Mouse (Mus musculus) cerebellum, postnatal 10 days (tissue): ENCODE results near the gene Gtf2i.

Experiments
- DNase-seq, 2 experiments: peaks; one replicate each; pipeline ENCODE4 v3.0.0; 2021; ENCODE audit warnings: mixed read lengths in 2 of 2

Gene Gtf2i

DNA sequence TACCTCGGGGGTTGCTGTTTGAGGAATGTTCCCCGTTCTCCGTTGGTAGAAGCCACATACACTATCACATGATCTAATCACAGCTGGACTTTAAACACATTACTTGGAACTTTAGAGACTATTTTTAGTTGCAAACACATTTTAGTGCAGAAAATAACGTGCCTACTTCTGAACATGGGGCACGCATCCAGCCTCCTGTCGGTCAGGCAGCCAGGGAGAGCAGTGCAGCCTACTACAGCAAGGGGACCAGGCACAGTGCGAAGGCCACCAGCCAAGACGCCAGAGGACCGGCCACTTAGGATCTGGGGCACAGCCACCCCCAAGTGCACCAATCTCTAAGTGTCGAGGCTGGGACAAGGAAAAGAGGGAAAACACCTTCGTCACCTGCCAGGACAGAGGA is 39.5 kb downstream of the Gtf2i start:
- DNase-seq: no peak

- DNase-seq: no peak
Observed at GRCm38 (mm10) chr5:134273761-134274160, 40.8 kb downstream of the Gtf2i start.

GRCm38 (mm10) chr5:134272761-134273160 is 41.8 kb downstream of the Gtf2i start:
- no peak for DNase-seq

DNA sequence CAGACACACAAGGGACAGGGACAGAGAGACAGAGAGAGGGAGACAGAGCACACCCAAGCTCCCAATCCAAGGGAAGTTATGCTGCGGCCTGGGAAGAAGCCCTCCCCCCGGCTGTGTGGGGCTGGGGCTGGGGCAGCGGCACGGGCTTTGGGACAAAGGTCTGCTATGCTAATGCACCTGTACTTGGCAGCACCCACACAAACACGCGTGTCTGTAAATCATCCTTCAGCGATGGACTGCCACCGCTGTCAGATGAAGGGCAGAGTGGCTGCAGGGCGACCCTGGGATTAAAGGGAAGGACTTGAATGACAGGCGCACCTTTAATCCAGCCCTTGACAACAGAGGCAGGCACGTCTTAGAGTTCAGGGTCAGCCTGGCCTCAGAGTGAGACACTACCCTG is 43.1 kb downstream of the Gtf2i start:
- no peak for DNase-seq

DNA sequence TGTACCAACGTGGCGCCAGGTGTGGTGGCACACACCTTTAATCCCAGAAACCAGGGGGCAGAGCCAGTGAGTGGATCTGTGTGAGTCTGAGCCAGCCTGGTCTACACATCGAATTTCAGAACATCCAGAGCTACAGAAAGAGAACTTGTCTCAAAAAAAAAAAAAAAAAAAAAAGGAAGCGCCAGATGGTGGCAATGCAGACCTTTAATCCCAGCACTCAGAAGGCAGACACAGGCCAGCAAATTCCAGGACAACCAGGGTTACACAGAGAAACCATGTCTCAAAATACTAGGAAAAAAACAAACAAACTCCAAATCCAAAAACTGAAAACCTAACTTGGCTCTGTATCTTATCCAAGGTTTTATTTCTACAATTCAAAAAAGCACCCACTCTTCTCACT is 44.0 kb downstream of the Gtf2i start:
- DNase-seq: no peak

DNA sequence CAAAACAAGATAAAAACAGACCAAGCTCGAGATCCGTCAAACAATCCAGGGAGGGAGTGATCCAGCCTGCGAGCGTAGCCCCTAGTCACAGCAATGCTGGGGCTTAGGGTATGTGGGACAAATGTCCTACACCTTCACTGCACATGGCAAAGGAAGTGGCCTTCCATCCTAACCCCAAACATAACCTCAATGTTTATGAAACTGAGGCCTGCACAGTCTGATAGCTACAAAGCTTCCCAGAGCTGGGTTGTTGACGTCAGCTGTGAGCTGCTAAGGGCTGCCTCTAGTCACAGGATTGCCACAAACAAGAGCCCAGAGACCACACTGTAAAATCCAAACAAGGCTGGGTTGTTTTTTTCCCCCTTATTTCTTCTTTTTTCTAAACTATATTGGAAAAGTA is 44.8 kb downstream of the Gtf2i start:
- no peak for DNase-seq

- no peak for DNase-seq
Observed at GRCm38 (mm10) chr5:134268751-134269150, 45.8 kb downstream of the Gtf2i start.

DNA sequence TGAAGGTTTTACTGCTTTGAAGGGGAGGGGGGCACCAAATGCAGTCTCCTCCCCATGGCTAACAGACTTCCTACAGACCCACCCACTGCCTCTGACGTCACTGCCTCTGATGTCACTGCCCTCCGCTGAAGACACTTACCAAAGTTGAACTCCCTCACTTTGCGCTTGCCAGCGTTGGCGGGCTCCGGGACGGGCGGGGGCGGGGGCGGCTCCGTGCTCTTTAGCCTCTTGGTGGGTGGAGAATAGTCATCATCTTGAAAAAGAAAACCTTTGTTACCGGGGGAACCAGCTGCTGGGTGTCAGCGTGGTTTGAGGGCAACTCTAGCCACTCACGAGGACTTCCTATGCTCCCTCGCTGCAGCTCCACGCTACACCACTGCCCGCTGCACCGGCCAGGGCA is 48.2 kb downstream of the Gtf2i start:
- DNase-seq: no peak

GRCm38 (mm10) chr5:134265890-134266289 is 48.7 kb downstream of the Gtf2i start:
- no peak for DNase-seq

- no peak for DNase-seq
Observed at GRCm38 (mm10) chr5:134260001-134260636, 54.4 kb downstream of the Gtf2i start.

GRCm38 (mm10) chr5:134258934-134259333 is 55.6 kb downstream of the Gtf2i start:
- no peak for DNase-seq

- no peak for DNase-seq
Observed at GRCm38 (mm10) chr5:134258395-134258794, 56.2 kb downstream of the Gtf2i start.

- DNase-seq: no peak
Observed at GRCm38 (mm10) chr5:134257349-134258031, 57.1 kb downstream of the Gtf2i start.

DNA sequence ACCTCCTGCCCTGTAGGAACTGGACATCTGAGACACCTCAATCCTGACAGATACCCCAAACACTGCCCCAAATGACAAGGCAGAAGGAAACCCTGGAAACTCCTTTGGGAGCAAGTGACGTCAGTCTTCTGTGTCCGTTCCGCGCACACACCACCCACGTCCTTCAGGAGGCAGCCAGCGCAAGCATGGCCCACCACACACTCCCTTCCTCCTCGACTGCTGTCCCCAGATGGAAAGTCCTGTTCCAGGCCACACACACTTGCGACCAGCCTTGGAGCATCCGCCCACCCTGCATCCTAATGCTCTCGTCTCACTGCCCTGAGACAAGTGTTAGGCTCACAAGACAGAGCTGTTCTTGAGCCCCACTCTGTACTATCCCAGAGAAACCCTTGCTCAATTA is 59.3 kb downstream of the Gtf2i start:
- no peak for DNase-seq

DNA sequence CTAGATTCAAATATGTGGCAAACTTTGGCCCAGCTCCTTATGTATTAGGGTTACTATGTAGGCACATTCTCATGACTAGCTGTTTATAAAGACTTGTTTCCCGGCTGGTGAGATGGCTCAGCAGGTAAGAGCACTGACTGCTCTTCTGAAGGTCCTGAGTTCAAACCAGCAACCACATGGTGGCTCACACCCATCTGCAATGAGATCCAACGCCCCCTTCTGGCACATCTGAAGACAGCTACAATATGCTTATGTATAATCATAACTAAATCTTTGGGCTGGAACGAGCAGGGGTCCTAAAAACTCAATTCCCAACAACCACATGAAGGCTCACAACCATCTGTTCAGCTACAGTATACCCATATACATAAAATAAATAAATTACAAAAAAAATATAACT is 60.8 kb downstream of the Gtf2i start:
- DNase-seq: no peak

- no peak for DNase-seq
Observed at GRCm38 (mm10) chr5:134251083-134251482, 63.5 kb downstream of the Gtf2i start.

DNA sequence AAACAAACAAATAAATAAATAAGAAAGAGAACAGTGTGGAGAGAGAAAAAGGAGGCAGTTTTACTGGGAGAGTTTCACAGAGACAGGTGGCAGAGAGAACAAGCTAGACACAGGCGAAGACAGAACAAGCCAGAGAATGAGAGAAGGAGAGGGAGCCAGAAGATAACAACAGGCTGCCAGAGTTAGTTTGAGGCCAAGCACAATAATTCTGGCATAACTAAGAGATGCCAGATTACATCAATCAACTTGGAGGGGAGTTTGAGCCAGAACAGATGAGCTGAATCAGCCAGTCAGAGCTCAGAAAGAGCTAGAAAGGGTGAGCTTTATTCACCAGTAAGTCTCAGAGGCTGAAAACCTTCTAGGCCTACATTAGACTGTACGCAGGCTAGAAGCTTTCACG is 64.0 kb downstream of the Gtf2i start:
- no peak for DNase-seq

GRCm38 (mm10) chr5:134249245-134249649 is 65.3 kb downstream of the Gtf2i start:
- DNase-seq: no peak

DNA sequence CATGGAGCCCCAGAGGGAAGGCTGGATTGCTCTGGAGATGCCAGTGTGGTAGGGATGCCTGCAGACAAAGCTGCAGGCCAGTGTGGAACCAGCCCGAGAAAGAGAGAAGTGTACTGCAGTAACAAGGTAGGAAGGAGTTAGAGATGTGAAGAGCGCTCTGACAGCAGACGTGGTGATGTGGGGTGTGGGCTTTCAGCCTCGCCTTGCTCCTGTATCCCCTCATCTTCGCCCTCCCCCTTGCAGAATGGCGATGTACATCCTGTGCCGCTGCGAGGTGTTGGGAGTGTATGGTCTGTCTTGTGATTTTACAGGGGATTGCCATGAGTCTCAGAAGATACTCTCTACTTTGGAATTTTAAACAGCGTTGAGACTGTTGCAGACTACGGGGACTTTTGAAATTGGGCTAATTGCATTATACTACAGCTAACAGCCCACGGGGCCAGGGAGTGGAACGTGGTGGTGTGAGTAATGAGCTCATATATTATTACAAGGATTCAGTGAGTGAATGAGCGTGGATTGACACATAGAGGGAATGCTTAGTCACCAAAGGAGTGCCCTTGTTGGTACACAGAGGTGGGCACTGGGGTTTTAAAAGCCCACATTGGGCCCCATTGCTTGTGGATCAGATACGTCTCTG is 65.8 kb downstream of the Gtf2i start:
- no peak for DNase-seq

DNA sequence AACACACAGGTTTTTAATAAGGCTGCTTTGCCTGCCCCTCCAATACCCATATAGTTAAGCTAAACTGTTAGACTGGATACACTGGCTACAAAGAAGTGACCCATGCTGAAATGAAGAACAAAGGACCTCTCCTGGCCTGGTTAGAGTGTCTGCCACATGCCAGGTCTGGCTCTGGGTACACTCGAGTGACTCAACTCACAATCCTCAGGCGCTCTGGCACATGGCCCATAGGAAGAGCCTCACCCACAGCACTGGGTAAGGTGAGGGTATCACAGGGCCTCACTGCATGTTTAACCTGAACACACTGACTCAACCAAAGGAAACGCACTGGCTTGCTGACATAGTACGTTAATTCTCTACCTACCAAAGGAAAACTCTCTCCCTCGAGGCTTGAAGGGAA is 68.4 kb downstream of the Gtf2i start:
- DNase-seq: peak in 1 of 2 experiments; percentile 33

- no peak for DNase-seq
Observed at GRCm38 (mm10) chr5:134244890-134245289, 69.7 kb downstream of the Gtf2i start.

DNA sequence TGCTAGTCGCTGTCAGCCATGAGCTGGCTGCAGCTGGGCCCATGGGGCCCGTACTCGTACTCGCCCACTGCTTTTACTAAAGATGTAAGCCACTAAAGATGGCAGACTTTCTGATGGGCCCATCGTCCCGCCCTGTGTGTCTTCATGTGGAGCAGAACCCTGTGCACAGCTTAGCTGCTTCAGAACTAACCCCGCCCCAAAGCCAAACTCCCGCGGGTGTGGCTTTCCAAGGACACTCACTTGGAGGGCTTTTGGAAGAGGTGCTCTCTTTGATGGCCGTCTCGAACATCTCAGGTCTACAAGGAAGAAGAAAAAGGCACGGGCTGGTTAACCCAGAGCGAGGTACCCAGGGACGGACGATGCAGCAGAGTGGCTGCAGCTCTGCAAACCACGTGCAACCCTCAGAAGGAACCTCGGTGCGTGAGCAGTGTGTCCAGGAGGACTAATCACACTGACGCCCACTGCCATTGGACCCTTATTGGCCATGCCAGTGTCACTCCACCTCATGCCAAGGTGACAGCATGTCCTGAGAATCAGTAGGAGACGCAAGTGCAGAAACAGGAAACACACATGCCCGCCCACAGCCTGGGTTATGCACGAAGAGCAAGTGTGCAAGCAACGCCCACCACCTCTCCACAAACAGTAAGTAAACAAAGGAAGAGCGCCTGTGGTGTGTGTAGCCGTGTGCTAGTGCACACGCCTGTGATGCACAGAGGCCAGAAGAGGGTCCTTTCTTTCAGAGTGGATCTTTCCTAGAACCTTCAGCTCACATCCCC is 70.7 kb downstream of the Gtf2i start:
- DNase-seq: no peak

GRCm38 (mm10) chr5:134241831-134242230 is 72.7 kb downstream of the Gtf2i start:
- no peak for DNase-seq
